Mouse (Mus musculus): ENCODE measurements around the gene Far2. TPM values are rescaled to one million over a fixed set of nuclear protein-coding genes. Genes with fewer than 3 reads are reported as not detected.
A peak's percentile ranks its signal among the peaks of the same experiment; 100 is the strongest.
"Not testable (repeated sequence)": the region's sequence is repeated elsewhere in the genome, so short reads cannot be mapped to it uniquely, and the experiment has no call there.

Far2 gene
- polyA plus RNA-seq, 1 experiment from 2014 or later = 2.5 TPM

GRCm38 (mm10) chr6:148132314-148132713, 85.3 kb downstream of the Far2 start:
- WGBS = 79% methylated on average over 10 of the region's 10 CpGs
- no peak for ATAC-seq (ENCODE audit: low FRiP score, low read depth)
- H3K36me3 ChIP-seq = no peaks in the 10 kb centered on the region

GRCm38 (mm10) chr6:148133536-148133935, 86.5 kb downstream of the Far2 start:
- no peak overlapping the region for H3K27ac ChIP-seq
- no peaks in the 10 kb centered on the region for H3K27me3 ChIP-seq
- H3K4me1 ChIP-seq = no peaks in the 10 kb centered on the region
- H3K9me3 ChIP-seq = no peaks in the 10 kb centered on the region
- no peaks in the 10 kb centered on the region for H3K36me3 ChIP-seq
- ATAC-seq (ENCODE audit: low FRiP score, low read depth) = no peak
- H3K9ac ChIP-seq = no peak overlapping the region
- no peak overlapping the region for H3K4me2 ChIP-seq (replicated peaks)
- H3K4me3 ChIP-seq = no peak overlapping the region

More at GRCm38 (mm10) chr6:148132314-148132713, 85.3 kb downstream of the Far2 start:
- Histone ChIP-seq H3K4me2 (replicated peaks) (no peak overlapping the region), H3K4me1 (no peaks in the 10 kb centered on the region), H3K27me3 (no peaks in the 10 kb centered on the region), H3K4me3 (no peak overlapping the region), H3K9ac (no peak overlapping the region), H3K9me3 (no peaks in the 10 kb centered on the region), H3K27ac (no peak overlapping the region)

GRCm38 (mm10) chr6:148135769-148136382, 88.8 kb downstream of the Far2 start:
- no peaks in the 10 kb centered on the region for H3K27me3 ChIP-seq
- no peaks in the 10 kb centered on the region for H3K9me3 ChIP-seq
- ATAC-seq (ENCODE audit: low FRiP score, low read depth) = peak; percentile 61; the same call in 1 of the 2 replicates
- no peak overlapping the region for H3K9ac ChIP-seq
- H3K4me2 ChIP-seq (replicated peaks) = no peak overlapping the region
- no peaks in the 10 kb centered on the region for H3K4me1 ChIP-seq
- H3K27ac ChIP-seq = no peak overlapping the region
- no peak overlapping the region for H3K4me3 ChIP-seq
- no peaks in the 10 kb centered on the region for H3K36me3 ChIP-seq
- WGBS = 31% methylated on average over 9 of the region's 9 CpGs

GRCm38 (mm10) chr6:148139288-148139995, 92.4 kb downstream of the Far2 start:
- Histone ChIP-seq H3K9me3 (peaks cover 5% of the 10 kb centered on the region; the same call in 1 of the 2 replicates), H3K4me3 (no peak overlapping the region), H3K4me2 (replicated peaks) (no peak overlapping the region), H3K9ac (no peak overlapping the region), H3K27me3 (no peaks in the 10 kb centered on the region), H3K36me3 (no peaks in the 10 kb centered on the region), H3K4me1 (no peaks in the 10 kb centered on the region), H3K27ac (no peak overlapping the region)
- no peak for ATAC-seq (ENCODE audit: low FRiP score, low read depth)
- 90% methylated on average over 6 of the region's 6 CpGs for WGBS

- H3K27ac ChIP-seq = no peak overlapping the region
- no peaks in the 10 kb centered on the region for H3K27me3 ChIP-seq
- WGBS = 82% methylated on average over 5 of the region's 5 CpGs
- H3K4me1 ChIP-seq = no peaks in the 10 kb centered on the region
- peaks cover 5% of the 10 kb centered on the region; the same call in 1 of the 2 replicates for H3K9me3 ChIP-seq
- no peaks in the 10 kb centered on the region for H3K36me3 ChIP-seq
- no peak overlapping the region for H3K4me2 ChIP-seq (replicated peaks)
- no peak overlapping the region for H3K9ac ChIP-seq
- H3K4me3 ChIP-seq = no peak overlapping the region
- ATAC-seq (ENCODE audit: low FRiP score, low read depth) = no peak
Measured at GRCm38 (mm10) chr6:148141874-148142273, 94.8 kb downstream of the Far2 start.

GRCm38 (mm10) chr6:148142421-148142820, 95.4 kb downstream of the Far2 start:
- H3K4me1 ChIP-seq = no peaks in the 10 kb centered on the region
- H3K27ac ChIP-seq = no peak overlapping the region
- no peak overlapping the region for H3K9ac ChIP-seq
- no peaks in the 10 kb centered on the region for H3K36me3 ChIP-seq
- H3K27me3 ChIP-seq = no peaks in the 10 kb centered on the region
- no peak for ATAC-seq (ENCODE audit: low FRiP score, low read depth)
- H3K9me3 ChIP-seq = peaks cover 5% of the 10 kb centered on the region; the same call in 1 of the 2 replicates
- H3K4me3 ChIP-seq = no peak overlapping the region
- WGBS = 92% methylated on average over 1 of the region's 1 CpGs
- H3K4me2 ChIP-seq (replicated peaks) = no peak overlapping the region

GRCm38 (mm10) chr6:148152305-148152704, 105.2 kb downstream of the Far2 start:
- not testable (repeated sequence) for H3K9me3 ChIP-seq; H3K4me1 ChIP-seq; H3K36me3 ChIP-seq; H3K9ac ChIP-seq; H3K4me3 ChIP-seq; H3K27me3 ChIP-seq; H3K27ac ChIP-seq; H3K4me2 ChIP-seq (replicated peaks); ATAC-seq (ENCODE audit: low FRiP score, low read depth)
- 61% methylated on average over 4 of the region's 4 CpGs for WGBS

- no peaks in the 10 kb centered on the region for H3K27me3 ChIP-seq
- 0 out of 2 replicates have a peak, but pooled peaks cover 3% of the 10 kb centered on the region for H3K9me3 ChIP-seq
- 92% methylated on average over 3 of the region's 3 CpGs for WGBS
- no peak overlapping the region for H3K27ac ChIP-seq
- H3K9ac ChIP-seq = no peak overlapping the region
- H3K4me2 ChIP-seq (replicated peaks) = no peak overlapping the region
- H3K4me3 ChIP-seq = no peak overlapping the region
- no peaks in the 10 kb centered on the region for H3K4me1 ChIP-seq
- no peaks in the 10 kb centered on the region for H3K36me3 ChIP-seq
- no peak for ATAC-seq (ENCODE audit: low FRiP score, low read depth)
Measured at GRCm38 (mm10) chr6:148172904-148173303, 125.8 kb downstream of the Far2 start.

GRCm38 (mm10) chr6:148185694-148186093, 138.6 kb downstream of the Far2 start:
- Histone ChIP-seq H3K27ac (no peak overlapping the region), H3K27me3 (no peaks in the 10 kb centered on the region), H3K4me3 (no peak overlapping the region), H3K9me3 (no peaks in the 10 kb centered on the region), H3K4me1 (no peaks in the 10 kb centered on the region), H3K4me2 (replicated peaks) (no peak overlapping the region), H3K36me3 (peaks cover 84% of the 10 kb centered on the region), H3K9ac (no peak overlapping the region)
- ATAC-seq (ENCODE audit: low FRiP score, low read depth) = no peak
- WGBS = 89% methylated on average over 1 of the region's 1 CpGs

GRCm38 (mm10) chr6:148193972-148194701, 147.1 kb downstream of the Far2 start:
- WGBS = 89% methylated on average over 6 of the region's 6 CpGs

GRCm38 (mm10) chr6:148199177-148199576, 152.1 kb downstream of the Far2 start:
- no peak overlapping the region for H3K4me3 ChIP-seq
- H3K27me3 ChIP-seq = no peaks in the 10 kb centered on the region
- no peak overlapping the region for H3K27ac ChIP-seq
- WGBS = 89% methylated on average over 2 of the region's 2 CpGs
- no peaks in the 10 kb centered on the region for H3K4me1 ChIP-seq
- no peaks in the 10 kb centered on the region for H3K9me3 ChIP-seq
- no peak overlapping the region for H3K4me2 ChIP-seq (replicated peaks)
- H3K9ac ChIP-seq = no peak overlapping the region
- no peak for ATAC-seq (ENCODE audit: low FRiP score, low read depth)
- peaks cover 70% of the 10 kb centered on the region for H3K36me3 ChIP-seq

More at GRCm38 (mm10) chr6:148193972-148194701, 147.1 kb downstream of the Far2 start:
- H3K9me3 ChIP-seq = no peaks in the 10 kb centered on the region
- no peak overlapping the region for H3K4me3 ChIP-seq
- no peaks in the 10 kb centered on the region for H3K27me3 ChIP-seq
- no peak overlapping the region for H3K9ac ChIP-seq
- no peak overlapping the region for H3K4me2 ChIP-seq (replicated peaks)
- no peaks in the 10 kb centered on the region for H3K4me1 ChIP-seq
- no peak overlapping the region for H3K27ac ChIP-seq
- peaks cover 67% of the 10 kb centered on the region for H3K36me3 ChIP-seq
- no peak for ATAC-seq (ENCODE audit: low FRiP score, low read depth)

GRCm38 (mm10) chr6:148199729-148200128, 152.7 kb downstream of the Far2 start:
- 91% methylated on average over 3 of the region's 3 CpGs for WGBS
- Histone ChIP-seq H3K4me3 (no peak overlapping the region), H3K27ac (no peak overlapping the region), H3K4me1 (no peaks in the 10 kb centered on the region), H3K4me2 (replicated peaks) (no peak overlapping the region), H3K27me3 (no peaks in the 10 kb centered on the region), H3K9ac (no peak overlapping the region), H3K9me3 (no peaks in the 10 kb centered on the region), H3K36me3 (peaks cover 66% of the 10 kb centered on the region)
- no peak for ATAC-seq (ENCODE audit: low FRiP score, low read depth)

Measured in limb, embryonic 13.5 days (tissue).